Comparison of ENCODE assay signal across 23 mouse cellular contexts in genomic region chr12:80235295-80235694, GRCm38 (mm10). TPM values are rescaled to one million over a fixed set of nuclear protein-coding genes. Genes with fewer than 3 reads are reported as not detected.
DNase-seq lines count a peak whose midpoint lies in the region; TF ChIP-seq lines count a peak whose summit lies in the region.
"Had no signal": no experiment of that assay in that cellular context is flagged by ENCODE, and none has a peak within 500 bp of the region (broad histone marks: within the 10 kb centered on the region; RNA-seq: fewer than 3 reads in every experiment).

No protein-coding gene starts in this region.

- no peaks in the 10 kb centered on the region for H3K9me3 ChIP-seq in megakaryocyte, embryonic 14.5 days
- peaks cover 14% of the 10 kb centered on the region; the same call in 1 of the 2 replicates for H3K9me3 ChIP-seq in forebrain, embryonic 10.5 days
- H3K9me3 ChIP-seq: heart, embryonic 10.5 days; intestine, embryonic 15.5 days had no signal

- no peak for TF ChIP-seq POLR2A in bone marrow, adult 2 months (IDR thresholded peaks at IDR 0.05; ENCODE audit: borderline replicate concordance, control insufficient read depth, low read depth, low read length)

- peak overlapping the region; percentile 39; the same call in 1 of the 2 replicates for H3K27ac ChIP-seq in bone marrow, adult 2 months (ENCODE audit: control insufficient read depth, insufficient read depth, low read depth, low read length, poor library complexity)
- H3K27ac ChIP-seq in forebrain, embryonic 10.5 days = no peak overlapping the region
- H3K27ac ChIP-seq: embryonic facial prominence, embryonic 13.5 days; heart, embryonic 10.5 days; hindbrain, embryonic 10.5 days; intestine, embryonic 15.5 days; limb, embryonic 12.5 days; midbrain, embryonic 13.5 days; neural tube, embryonic 12.5 days; stomach, postnatal 0 days had no signal

- H3K4me3 ChIP-seq in bone marrow, adult 2 months (replicated peaks; ENCODE audit: control insufficient read depth, low read depth, low read length) = no peak overlapping the region
- peak overlapping the region; percentile 1 for H3K4me3 ChIP-seq in megakaryocyte, embryonic 14.5 days (replicated peaks)
- H3K4me3 ChIP-seq in forebrain, embryonic 10.5 days = no peak overlapping the region
- H3K4me3 ChIP-seq: embryonic facial prominence, embryonic 13.5 days; heart, embryonic 10.5 days; hindbrain, embryonic 10.5 days; intestine, embryonic 15.5 days; limb, embryonic 12.5 days; midbrain, embryonic 13.5 days; neural tube, embryonic 12.5 days had no signal

- H3K27me3 ChIP-seq in megakaryocyte, embryonic 14.5 days (replicated peaks) = no peaks in the 10 kb centered on the region
- no peaks in the 10 kb centered on the region for H3K27me3 ChIP-seq in forebrain, embryonic 10.5 days (ENCODE audit: poor library complexity, severe bottlenecking)
- H3K27me3 ChIP-seq: embryonic facial prominence, embryonic 13.5 days; intestine, embryonic 15.5 days; limb, embryonic 12.5 days; midbrain, embryonic 13.5 days; neural tube, embryonic 12.5 days had no signal

- peak; percentile 56 for DNase-seq in thymus, postnatal 0 days (ENCODE audit: low spot score)
- DNase-seq in thymus, postnatal 10 days (ENCODE audit: low spot score in 2 of 2) = no peak
- DNase-seq in urinary bladder, postnatal 25 days (ENCODE audit: low spot score) = no peak
- no peak for DNase-seq in forebrain, embryonic 10.5 days (ENCODE audit: extremely low spot score, low spot score)
- DNase-seq in layer of hippocampus, postnatal 36 days = no peak
- DNase-seq: adrenal gland, postnatal 36 days; cerebellum, adult 11-12 months; cerebellum, postnatal 14 days; embryo, embryonic 11 days; kidney, postnatal 36 days; liver, postnatal 0 days; retina, postnatal 1 day; right cerebral cortex, postnatal 4 days had no signal

- 3% methylated on average over 1 of the region's 1 CpGs for WGBS in bone marrow, adult 2 months
- 100% methylated on average over 1 of the region's 1 CpGs for WGBS in forebrain, embryonic 10.5 days

- peaks cover 12% of the 10 kb centered on the region for H3K4me1 ChIP-seq in bone marrow, adult 2 months (ENCODE audit: control insufficient read depth, insufficient read depth, low read length)
- peaks cover 88% of the 10 kb centered on the region for H3K4me1 ChIP-seq in megakaryocyte, embryonic 14.5 days
- peaks cover 35% of the 10 kb centered on the region for H3K4me1 ChIP-seq in forebrain, embryonic 10.5 days

- peaks cover 44% of the 10 kb centered on the region for H3K36me3 ChIP-seq in megakaryocyte, embryonic 14.5 days (replicated peaks; ENCODE audit: low read length)
- peaks cover 42% of the 10 kb centered on the region for H3K36me3 ChIP-seq in forebrain, embryonic 10.5 days (replicated peaks)
- H3K36me3 ChIP-seq: midbrain, embryonic 13.5 days; neural tube, embryonic 12.5 days had no signal

- no peak for TF ChIP-seq CTCF in bone marrow, adult 2 months (IDR thresholded peaks at IDR 0.05; ENCODE audit: control insufficient read depth, insufficient read depth, low read length)

RNA-seq across cellular contexts. Expression of gene Actn1, which starts 24.9 kb away (rescaled TPM):
- 36.9 and 41.0 TPM in 2 replicates for polyA plus RNA-seq in thymus, postnatal 0 days (2015; fragmentation: Nextera tagmentation; extraction: Ambion mirVana)
- polyA plus RNA-seq in bone marrow, adult 2 months (2011; ENCODE audit: insufficient read depth, insufficient read length, low replicate concordance, missing spikeins) = 29.7 and 70.6 TPM in 2 replicates
- 408 and 519 TPM in 2 replicates for polyA plus RNA-seq in megakaryocyte, embryonic 14.5 days (2012; ENCODE audit: insufficient read depth, low replicate concordance)
- 27.8 and 29.2 TPM in 2 replicates for polyA plus RNA-seq in forebrain, embryonic 10.5 days (2016; fragmentation: Nextera tagmentation; extraction: Ambion mirVana)
- total RNA-seq in layer of hippocampus, postnatal 36 days (2021) = 100 to 1,000 TPM in 1 of 2 experiments, 10 to 100 TPM in 1; 97.5 to 106 TPM
